Mouse (Mus musculus) neural tube, embryonic 12.5 days (tissue): ENCODE data around the gene Jade2. TPM values are rescaled to one million over a fixed set of nuclear protein-coding genes. Genes with fewer than 3 reads are reported as not detected.

Source experiments
- ATAC-seq: fragments of 200-750 bp; cut with Nextera tagmentation; 2 replicates; pipeline ENCODE4 v1.8.0; 2017; ENCODE audit warnings: low read depth, mild to moderate bottlenecking, moderate TSS enrichment, moderate library complexity; ENCODE audit not compliant: low FRiP score
- H3K27ac ChIP-seq: fragments of 300-500 bp; sonication (generic); 2 replicates; pipeline ENCODE4 v1.5.1; 2016
- H3K27me3 ChIP-seq: fragments of 300-500 bp; sonication (generic); replicated peaks from 2 replicates; pipeline ENCODE4 v1.6.1; 2016; ENCODE audit warnings: mild to moderate bottlenecking
- H3K36me3 ChIP-seq: fragments of 300-500 bp; sonication (generic); 2 replicates; pipeline ENCODE4 v1.6.1; 2016; ENCODE audit warnings: mild to moderate bottlenecking
- H3K4me1 ChIP-seq: fragments of 300-500 bp; sonication (generic); 2 replicates; pipeline ENCODE4 v1.6.1; 2016
- H3K4me2 ChIP-seq: fragments of 300-500 bp; sonication (generic); replicated peaks from 2 replicates; pipeline ENCODE4 v1.6.1; 2016; ENCODE audit warnings: mild to moderate bottlenecking
- H3K4me3 ChIP-seq: fragments of 300-500 bp; sonication (generic); 2 replicates; pipeline ENCODE4 v1.5.1; 2016
- H3K9ac ChIP-seq: fragments of 300-500 bp; sonication (generic); 2 replicates; pipeline ENCODE4 v1.6.1; 2016; ENCODE audit warnings: mild to moderate bottlenecking
- H3K9me3 ChIP-seq: fragments of 300-500 bp; sonication (generic); 2 replicates; pipeline ENCODE4 v1.6.1; 2016; ENCODE audit warnings: mild to moderate bottlenecking
- WGBS: fragments of 180-500 bp; shearing (Covaris S2); methylation state at CpG from one replicate; pipeline ENCODE4 v1.1.7; 2016; 5-methylcytosine and 5-hydroxymethylcytosine counted together
- polyA plus RNA-seq: library from polyadenylated mRNA; unstranded; fragments of >200 nt; fragmentation: Nextera tagmentation; extraction: Ambion mirVana; gene quantifications from 2 replicates; pipeline ENCODE4 v1.2.1, GENCODE M21; 2016

Gene Jade2
- polyA plus RNA-seq, 1 experiment from 2014 or later, result 0.23 TPM

GRCm38 (mm10) chr11:51875792-51876195 lies 18.3 kb upstream of the Jade2 start:
- Histone ChIP-seq H3K4me1 (no peaks in the 10 kb centered on the region), H3K36me3 (no peaks in the 10 kb centered on the region), H3K9ac (no peak overlapping the region), H3K27ac (no peak overlapping the region), H3K4me3 (no peak overlapping the region), H3K9me3 (no peaks in the 10 kb centered on the region), H3K27me3 (no peaks in the 10 kb centered on the region), H3K4me2 (no peak overlapping the region)
- ATAC-seq, result no peak
- 22% methylated on average over 4 of the region's 4 CpGs for WGBS

GRCm38 (mm10) chr11:51875086-51875485 lies 17.6 kb upstream of the Jade2 start:
- 96% methylated on average over 1 of the region's 1 CpGs for WGBS
- no peak overlapping the region for H3K27ac ChIP-seq

GRCm38 (mm10) chr11:51874266-51875036 lies 17.0 kb upstream of the Jade2 start:
- WGBS, result 87% methylated on average over 7 of the region's 7 CpGs

More at GRCm38 (mm10) chr11:51875086-51875485, 17.6 kb upstream of the Jade2 start:
- Histone ChIP-seq H3K4me3 (no peak overlapping the region), H3K27me3 (no peaks in the 10 kb centered on the region), H3K9ac (no peak overlapping the region), H3K4me1 (no peaks in the 10 kb centered on the region), H3K9me3 (no peaks in the 10 kb centered on the region), H3K36me3 (no peaks in the 10 kb centered on the region), H3K4me2 (no peak overlapping the region)
- ATAC-seq, result no peak

GRCm38 (mm10) chr11:51873141-51873540 lies 15.7 kb upstream of the Jade2 start:
- Histone ChIP-seq H3K36me3 (no peaks in the 10 kb centered on the region), H3K4me2 (no peak overlapping the region), H3K9ac (no peak overlapping the region), H3K4me3 (no peak overlapping the region), H3K9me3 (no peaks in the 10 kb centered on the region), H3K27me3 (no peaks in the 10 kb centered on the region), H3K27ac (no peak overlapping the region), H3K4me1 (no peaks in the 10 kb centered on the region)
- ATAC-seq, result no peak
- WGBS, result 87% methylated on average over 5 of the region's 5 CpGs

More at GRCm38 (mm10) chr11:51874266-51875036, 17.0 kb upstream of the Jade2 start:
- Histone ChIP-seq H3K9me3 (no peaks in the 10 kb centered on the region), H3K9ac (no peak overlapping the region), H3K4me1 (no peaks in the 10 kb centered on the region), H3K27me3 (no peaks in the 10 kb centered on the region), H3K4me2 (no peak overlapping the region), H3K27ac (no peak overlapping the region), H3K4me3 (no peak overlapping the region), H3K36me3 (no peaks in the 10 kb centered on the region)
- ATAC-seq, result no peak

GRCm38 (mm10) chr11:51867261-51867660 lies 9.8 kb upstream of the Jade2 start:
- H3K9me3 ChIP-seq, result no peaks in the 10 kb centered on the region
- H3K27ac ChIP-seq, result no peak overlapping the region
- no peaks in the 10 kb centered on the region for H3K27me3 ChIP-seq
- H3K4me1 ChIP-seq, result no peaks in the 10 kb centered on the region
- no peak overlapping the region for H3K4me3 ChIP-seq
- no peak overlapping the region for H3K9ac ChIP-seq
- no peak overlapping the region for H3K4me2 ChIP-seq
- ATAC-seq, result no peak
- H3K36me3 ChIP-seq, result no peaks in the 10 kb centered on the region
- WGBS, result 90% methylated on average over 10 of the region's 10 CpGs

GRCm38 (mm10) chr11:51866020-51866419 lies 8.6 kb upstream of the Jade2 start:
- Histone ChIP-seq H3K27me3 (no peaks in the 10 kb centered on the region), H3K4me2 (no peak overlapping the region), H3K9me3 (no peaks in the 10 kb centered on the region), H3K9ac (no peak overlapping the region), H3K36me3 (no peaks in the 10 kb centered on the region), H3K27ac (no peak overlapping the region), H3K4me3 (no peak overlapping the region), H3K4me1 (no peaks in the 10 kb centered on the region)
- no peak for ATAC-seq
- WGBS, result 81% methylated on average over 3 of the region's 3 CpGs

GRCm38 (mm10) chr11:51860666-51861065 lies 3.2 kb upstream of the Jade2 start:
- H3K27me3 ChIP-seq, result peaks cover 43% of the 10 kb centered on the region
- no peak overlapping the region for H3K27ac ChIP-seq
- no peaks in the 10 kb centered on the region for H3K36me3 ChIP-seq
- WGBS, result 85% methylated on average over 8 of the region's 8 CpGs
- H3K9me3 ChIP-seq, result no peaks in the 10 kb centered on the region
- peaks cover 16% of the 10 kb centered on the region for H3K4me1 ChIP-seq
- H3K9ac ChIP-seq, result no peak overlapping the region
- H3K4me2 ChIP-seq, result no peak overlapping the region
- no peak for ATAC-seq
- H3K4me3 ChIP-seq, result no peak overlapping the region

- 34% methylated on average over 2 of the region's 2 CpGs for WGBS
- Histone ChIP-seq H3K27me3 (peaks cover 43% of the 10 kb centered on the region), H3K27ac (no peak overlapping the region), H3K9ac (no peak overlapping the region), H3K4me2 (no peak overlapping the region), H3K36me3 (no peaks in the 10 kb centered on the region), H3K4me3 (no peak overlapping the region), H3K9me3 (no peaks in the 10 kb centered on the region), H3K4me1 (peaks cover 22% of the 10 kb centered on the region)
- ATAC-seq, result no peak
These were observed 2.1 kb upstream of the Jade2 start for GRCm38 (mm10) chr11:51859561-51859960.

GRCm38 (mm10) chr11:51858528-51859051 lies 1.1 kb upstream of the Jade2 start:
- under 1% methylated on average over 28 of the region's 28 CpGs for WGBS
- Histone ChIP-seq H3K4me2 (peak overlapping the region; percentile 100), H3K9me3 (no peaks in the 10 kb centered on the region), H3K4me1 (peaks cover 22% of the 10 kb centered on the region), H3K27ac (no peak overlapping the region), H3K36me3 (no peaks in the 10 kb centered on the region), H3K9ac (0 out of 2 replicates have a peak overlapping the region, but pooled peaks have one; percentile 68), H3K4me3 (peak overlapping the region; percentile 61), H3K27me3 (peaks cover 45% of the 10 kb centered on the region)
- no peak for ATAC-seq

- ATAC-seq, result peak; percentile 48
- H3K4me1 ChIP-seq, result peaks cover 22% of the 10 kb centered on the region
- H3K27me3 ChIP-seq, result peaks cover 45% of the 10 kb centered on the region
- H3K9me3 ChIP-seq, result no peaks in the 10 kb centered on the region
- no peak overlapping the region for H3K27ac ChIP-seq
- peak overlapping the region; percentile 61 for H3K4me3 ChIP-seq
- under 1% methylated on average over 46 of the region's 52 CpGs for WGBS
- peak overlapping the region; percentile 100 for H3K4me2 ChIP-seq
- H3K36me3 ChIP-seq, result no peaks in the 10 kb centered on the region
- peak overlapping the region; percentile 68 for H3K9ac ChIP-seq
These were observed 520 bp upstream of the Jade2 start for GRCm38 (mm10) chr11:51857818-51858527.

- Histone ChIP-seq H3K36me3 (no peaks in the 10 kb centered on the region), H3K27ac (no peak overlapping the region), H3K4me1 (peaks cover 22% of the 10 kb centered on the region), H3K9me3 (no peaks in the 10 kb centered on the region), H3K27me3 (peaks cover 45% of the 10 kb centered on the region), H3K4me2 (peak overlapping the region; percentile 100), H3K9ac (peak overlapping the region; percentile 68; the same call in 1 of the 2 replicates), H3K4me3 (peak overlapping the region; percentile 61)
- ATAC-seq, result no peak
- under 1% methylated on average over 41 of the region's 41 CpGs for WGBS
These were observed 805 bp downstream of the Jade2 start for GRCm38 (mm10) chr11:51856616-51857080.
